Mouse (Mus musculus) MEL (cell line): ENCODE results near the gene Tomm34.

Experiments used
- CTCF ChIP-seq, 3 experiments: IDR thresholded peaks in 2 of 3; conservative IDR thresholded peaks in 1 of 3; 2 replicates each; pipeline ENCODE4 v1.5.1; 2011 to 2012; ENCODE audit warnings: low read length in 3 of 3, low read depth in 2 of 3, mild to moderate bottlenecking in 2 of 3, improper control_type of control experiment in 1 of 3, inconsistent platforms in 1 of 3, mixed read lengths in 1 of 3, moderate library complexity in 1 of 3; ENCODE audit not compliant: control insufficient read depth in 1 of 3, insufficient read depth in 1 of 3, poor library complexity in 1 of 3, severe bottlenecking in 1 of 3
- EP300 ChIP-seq, 2 experiments: IDR thresholded peaks; 2 replicates each; pipeline ENCODE4 v1.6.1; 2011; ENCODE audit warnings: improper control_type of control experiment in 2 of 2, low read length in 2 of 2, low read depth in 1 of 2, mild to moderate bottlenecking in 1 of 2

GRCm38 (mm10) chr2:164107125-164107874 lies 36.3 kb upstream of the Tomm34 start:
- TF ChIP-seq CTCF (IDR thresholded peaks at IDR 0.05 in 2 of 3, conservative IDR thresholded peaks at IDR 0.05 in 1 of 3; ENCODE audit: control insufficient read depth in 1 of 3, insufficient read depth in 1 of 3, low read depth in 2 of 3, low read length in 3 of 3, poor library complexity in 1 of 3, severe bottlenecking in 1 of 3) = no peak
- no peak for TF ChIP-seq EP300 (IDR thresholded peaks at IDR 0.05; ENCODE audit: low read depth in 1 of 2, low read length in 2 of 2)
